Mouse (Mus musculus) hindbrain, embryonic 10.5 days (tissue): Measurements from ENCODE around the gene Diexf. TPM values are rescaled to one million over a fixed set of nuclear protein-coding genes. Genes with fewer than 3 reads are reported as not detected.

Source experiments
- DNase-seq: peaks from one replicate; pipeline ENCODE4 v3.0.0-alpha.2; 2017; ENCODE audit warnings: low spot score
- H3K27ac ChIP-seq: fragments of 300-500 bp; sonication (generic); 2 replicates; pipeline ENCODE4 v1.5.1; 2016; ENCODE audit warnings: mild to moderate bottlenecking, moderate library complexity
- H3K27me3 ChIP-seq: fragments of 300-500 bp; sonication (generic); 2 replicates; pipeline ENCODE4 v1.6.1; 2016; ENCODE audit warnings: mild to moderate bottlenecking; ENCODE audit not compliant: poor library complexity, insufficient read depth, severe bottlenecking
- H3K36me3 ChIP-seq: fragments of 300-500 bp; sonication (generic); 2 replicates; pipeline ENCODE4 v1.6.1; 2016; ENCODE audit warnings: mild to moderate bottlenecking, moderate library complexity
- H3K4me1 ChIP-seq: fragments of 300-500 bp; sonication (generic); replicated peaks from 2 replicates; pipeline ENCODE4 v1.6.1; 2016; ENCODE audit warnings: mild to moderate bottlenecking
- H3K4me3 ChIP-seq: fragments of 300-500 bp; sonication (generic); 2 replicates; pipeline ENCODE4 v1.5.1; 2016; ENCODE audit warnings: mild to moderate bottlenecking, moderate library complexity
- H3K9me3 ChIP-seq: fragments of 300-500 bp; sonication (generic); 2 replicates; pipeline ENCODE4 v1.6.1; 2016; ENCODE audit warnings: mild to moderate bottlenecking, moderate library complexity
- WGBS: fragments of 180-500 bp; shearing (Covaris S2); methylation state at CpG from one replicate; pipeline ENCODE4 v1.1.7; 2016; 5-methylcytosine and 5-hydroxymethylcytosine counted together
- polyA plus RNA-seq: library from polyadenylated mRNA; unstranded; fragments of >200 nt; fragmentation: Nextera tagmentation; extraction: Ambion mirVana; gene quantifications from 2 replicates; pipeline ENCODE4 v1.2.1, GENCODE M21; 2016

Diexf gene
- 7.0 and 9.3 TPM in 2 replicates for polyA plus RNA-seq

DNA sequence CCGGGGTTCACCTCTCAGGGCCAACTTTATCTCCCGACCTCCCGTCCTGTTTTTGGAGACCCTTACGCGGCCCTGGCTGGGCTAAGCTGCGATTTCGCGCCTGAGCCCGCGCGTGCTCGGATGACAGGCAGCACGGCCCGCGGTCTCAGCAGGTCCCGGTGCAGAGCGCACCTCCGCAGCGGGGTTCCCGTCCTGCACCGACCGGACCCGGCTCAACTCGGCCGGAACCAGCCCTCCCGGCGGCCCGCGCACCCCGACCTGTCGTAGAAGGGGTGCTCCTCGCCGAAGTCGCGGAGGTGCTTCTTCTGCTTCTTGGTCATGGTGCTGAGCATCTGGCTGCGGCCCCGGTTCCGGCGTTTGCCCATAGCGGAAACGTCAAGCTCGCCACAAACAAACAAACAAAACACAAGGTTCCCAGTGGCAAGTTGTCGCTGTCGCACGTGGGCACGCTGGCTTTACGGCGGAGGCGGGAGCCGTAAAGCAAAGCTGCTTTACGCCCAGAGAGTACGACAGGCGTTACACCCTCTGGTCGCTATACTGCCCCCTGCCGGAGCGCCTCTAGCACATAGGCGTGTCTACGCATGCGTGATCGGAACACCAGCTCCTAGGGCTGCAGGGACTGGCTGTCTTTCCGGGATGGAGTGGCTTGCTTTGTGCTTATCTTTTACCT lies at the start of gene Diexf:
TSS of gene Diexf (minus strand) at position 487 of the 670 bp plus-strand sequence.
- DNase-seq = peak; percentile 98
- WGBS = under 1% methylated on average over 61 of the region's 61 CpGs
- Histone ChIP-seq H3K4me1 (peaks cover 19% of the 10 kb centered on the region), H3K4me3 (peak within 1 kb of the TSS; percentile 95), H3K36me3 (peaks cover 32% of the 10 kb centered on the region), H3K27me3 (no peaks in the 10 kb centered on the region), H3K9me3 (no peaks in the 10 kb centered on the region), H3K27ac (peak within 1 kb of the TSS; percentile 90)

- Histone ChIP-seq H3K27me3 (no peaks in the 10 kb centered on the region), H3K27ac (peak overlapping the region; percentile 92), H3K4me3 (peak overlapping the region; percentile 87), H3K36me3 (no peaks in the 10 kb centered on the region), H3K9me3 (no peaks in the 10 kb centered on the region), H3K4me1 (peaks cover 30% of the 10 kb centered on the region)
- 93% methylated on average over 13 of the region's 13 CpGs for WGBS
- no peak for DNase-seq
Measured at GRCm38 (mm10) chr1:193174143-193174733, 44.2 kb upstream of the Diexf start.

DNA sequence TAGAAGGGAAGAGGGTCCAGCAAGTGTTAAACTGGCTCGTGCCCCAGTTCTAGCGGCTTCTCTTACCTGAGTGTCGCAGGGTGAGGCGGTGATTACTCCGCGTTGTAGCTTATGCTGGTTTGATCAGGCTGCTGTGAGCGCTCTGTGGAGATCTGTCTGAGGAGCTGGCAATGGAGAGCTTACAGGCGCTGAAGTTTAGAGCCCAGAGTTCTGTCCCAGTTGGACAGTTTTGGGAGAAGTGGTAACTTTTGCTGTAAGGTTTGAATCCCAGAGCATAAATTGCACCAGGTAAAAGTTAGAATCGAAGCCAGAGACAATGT lies 43.7 kb upstream of the Diexf start:
- H3K27me3 ChIP-seq = no peaks in the 10 kb centered on the region
- H3K4me1 ChIP-seq = peaks cover 30% of the 10 kb centered on the region
- peak overlapping the region; percentile 87 for H3K4me3 ChIP-seq
- no peak for DNase-seq
- 23% methylated on average over 9 of the region's 9 CpGs for WGBS
- H3K36me3 ChIP-seq = no peaks in the 10 kb centered on the region
- H3K27ac ChIP-seq = peak overlapping the region; percentile 92
- no peaks in the 10 kb centered on the region for H3K9me3 ChIP-seq

DNA sequence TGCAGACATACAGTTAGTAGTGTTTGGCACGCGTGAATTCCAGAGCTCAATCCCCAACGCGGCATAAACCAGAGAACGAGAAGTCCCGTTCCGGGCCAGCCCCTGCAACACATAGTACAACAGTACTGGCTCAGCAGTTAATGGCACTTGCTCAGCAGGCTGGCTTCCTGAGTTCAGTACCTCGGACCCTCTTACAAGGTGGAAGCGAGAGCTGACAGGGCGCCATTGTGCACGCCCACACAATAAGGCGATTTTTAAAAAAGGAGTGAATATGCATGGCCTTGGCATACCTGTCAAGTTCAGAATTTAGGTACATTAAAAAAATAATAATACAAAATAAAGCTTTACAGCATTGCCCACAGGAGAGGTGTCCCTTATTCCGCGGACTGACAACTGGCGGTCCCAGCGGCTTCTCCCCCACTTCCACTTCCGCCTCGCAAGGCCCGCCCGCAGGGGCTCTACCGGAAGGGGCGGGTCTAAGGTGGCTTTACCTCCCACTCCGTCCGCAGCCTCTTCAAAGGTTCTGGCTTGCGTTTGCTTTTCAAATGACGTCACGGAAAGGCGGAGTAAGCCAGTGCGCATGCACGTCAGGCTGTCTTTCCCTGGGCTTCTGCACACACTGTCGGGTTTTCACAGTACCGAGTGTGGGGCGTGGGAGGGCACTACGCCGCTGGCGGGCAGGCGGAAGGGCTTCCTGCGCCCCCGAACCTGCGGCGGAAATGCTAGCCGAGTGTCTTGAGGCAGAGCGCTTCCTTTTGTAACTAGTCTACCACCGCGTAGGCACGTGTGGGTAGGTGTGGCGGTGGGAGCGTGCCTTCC lies 43.1 kb upstream of the Diexf start:
- no peaks in the 10 kb centered on the region for H3K27me3 ChIP-seq
- H3K4me3 ChIP-seq = peak overlapping the region; percentile 87
- peak; percentile 98 for DNase-seq
- H3K9me3 ChIP-seq = no peaks in the 10 kb centered on the region
- peak overlapping the region; percentile 92 for H3K27ac ChIP-seq
- 2% methylated on average over 48 of the region's 48 CpGs for WGBS
- no peaks in the 10 kb centered on the region for H3K36me3 ChIP-seq
- peaks cover 29% of the 10 kb centered on the region for H3K4me1 ChIP-seq

- Histone ChIP-seq H3K4me3 (no peak overlapping the region), H3K36me3 (no peaks in the 10 kb centered on the region), H3K27me3 (no peaks in the 10 kb centered on the region), H3K4me1 (peaks cover 26% of the 10 kb centered on the region), H3K27ac (no peak overlapping the region), H3K9me3 (no peaks in the 10 kb centered on the region)
- 86% methylated on average over 2 of the region's 2 CpGs for WGBS
- DNase-seq = no peak
Measured at GRCm38 (mm10) chr1:193169856-193170255, 39.8 kb upstream of the Diexf start.

- WGBS = 88% methylated on average over 7 of the region's 7 CpGs
- DNase-seq = no peak
- Histone ChIP-seq H3K36me3 (no peaks in the 10 kb centered on the region), H3K27ac (no peak overlapping the region), H3K4me3 (no peak overlapping the region), H3K4me1 (peaks cover 23% of the 10 kb centered on the region), H3K27me3 (no peaks in the 10 kb centered on the region), H3K9me3 (no peaks in the 10 kb centered on the region)
Measured at GRCm38 (mm10) chr1:193169228-193169627, 39.2 kb upstream of the Diexf start.

- no peak for DNase-seq
- no peak within 1 kb of the TSS for H3K4me3 ChIP-seq
- H3K27ac ChIP-seq = no peak within 1 kb of the TSS
- no peaks in the 10 kb centered on the region for H3K9me3 ChIP-seq
- 91% methylated on average over 3 of the region's 3 CpGs for WGBS
- H3K4me1 ChIP-seq = peaks cover 13% of the 10 kb centered on the region
- H3K27me3 ChIP-seq = no peaks in the 10 kb centered on the region
- no peaks in the 10 kb centered on the region for H3K36me3 ChIP-seq
Measured at GRCm38 (mm10) chr1:193167746-193168145, 37.7 kb upstream of the Diexf start, which contains the start of gene A130010J15Rik. Gene A130010J15Rik, plus strand, starts transcription at chr1:193168046.

DNA sequence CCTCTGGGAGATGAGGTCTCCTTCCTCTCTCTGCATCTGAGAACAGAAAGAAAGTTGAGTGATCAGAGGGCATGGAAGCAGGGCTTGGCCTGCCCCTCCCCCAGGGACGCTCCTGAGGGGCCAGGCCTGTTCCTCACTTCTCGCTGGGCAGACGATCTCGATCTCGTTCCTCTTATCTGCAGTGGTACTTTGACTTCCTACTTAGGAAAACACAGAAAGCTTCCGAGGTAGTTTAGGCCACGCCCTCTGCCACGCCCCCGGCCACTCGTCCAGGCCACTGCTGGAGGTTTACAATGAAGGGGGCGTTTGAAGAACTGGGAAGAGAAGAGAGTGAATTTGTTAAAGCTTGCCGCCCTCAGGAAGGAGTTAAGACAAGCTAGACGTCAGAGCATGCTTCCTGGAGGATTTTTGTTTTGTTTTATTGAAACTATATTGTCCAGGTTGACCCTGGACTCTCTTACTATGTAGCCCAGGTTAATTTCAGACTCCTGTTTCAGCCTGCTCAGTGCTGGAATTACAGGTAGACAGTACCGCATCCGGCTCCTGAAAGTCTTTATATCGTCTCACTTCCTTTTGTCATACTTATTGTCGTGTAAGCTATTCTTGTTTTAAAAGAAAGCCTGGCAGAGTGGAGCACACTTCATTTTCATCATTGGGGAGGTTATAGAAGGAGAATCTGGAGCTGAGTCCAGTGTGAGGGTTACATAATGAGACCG lies 30.4 kb upstream of the Diexf start:
- no peaks in the 10 kb centered on the region for H3K36me3 ChIP-seq
- WGBS = 15% methylated on average over 18 of the region's 18 CpGs
- no peaks in the 10 kb centered on the region for H3K9me3 ChIP-seq
- H3K4me1 ChIP-seq = peaks cover 15% of the 10 kb centered on the region
- H3K27me3 ChIP-seq = peaks cover 9% of the 10 kb centered on the region
- peak overlapping the region; percentile 42 for H3K4me3 ChIP-seq
- DNase-seq = peak; percentile 68
- H3K27ac ChIP-seq = peak overlapping the region; percentile 62

GRCm38 (mm10) chr1:193159613-193160012 lies 29.5 kb upstream of the Diexf start:
- no peak overlapping the region for H3K4me3 ChIP-seq
- no peaks in the 10 kb centered on the region for H3K36me3 ChIP-seq
- peaks cover 18% of the 10 kb centered on the region for H3K27me3 ChIP-seq
- no peak for DNase-seq
- no peak overlapping the region for H3K27ac ChIP-seq
- 48% methylated on average over 1 of the region's 1 CpGs for WGBS
- H3K4me1 ChIP-seq = peaks cover 15% of the 10 kb centered on the region
- no peaks in the 10 kb centered on the region for H3K9me3 ChIP-seq

- no peaks in the 10 kb centered on the region for H3K36me3 ChIP-seq
- no peak overlapping the region for H3K27ac ChIP-seq
- H3K4me1 ChIP-seq = peaks cover 15% of the 10 kb centered on the region
- 61% methylated on average over 3 of the region's 3 CpGs for WGBS
- peaks cover 22% of the 10 kb centered on the region for H3K27me3 ChIP-seq
- no peaks in the 10 kb centered on the region for H3K9me3 ChIP-seq
- H3K4me3 ChIP-seq = no peak overlapping the region
- no peak for DNase-seq
Measured at GRCm38 (mm10) chr1:193159163-193159562, 29.1 kb upstream of the Diexf start.

DNA sequence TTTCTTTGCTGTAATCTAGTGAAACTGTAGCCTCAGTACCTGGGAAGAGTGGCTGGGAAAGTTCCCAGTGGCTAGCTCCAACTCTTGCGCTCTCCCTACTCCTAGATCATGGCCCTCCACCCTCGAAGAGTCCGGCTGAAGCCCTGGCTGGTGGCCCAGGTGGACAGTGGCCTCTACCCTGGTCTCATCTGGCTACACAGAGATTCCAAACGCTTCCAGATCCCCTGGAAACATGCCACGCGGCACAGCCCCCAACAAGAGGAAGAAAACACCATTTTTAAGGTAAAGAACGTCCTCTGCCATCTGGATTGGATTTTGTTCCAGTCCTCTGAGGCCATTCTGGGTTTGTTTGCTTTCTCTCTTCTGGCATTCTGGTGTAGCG lies 27.0 kb upstream of the Diexf start:
- WGBS = 70% methylated on average over 8 of the region's 8 CpGs
- H3K36me3 ChIP-seq = no peaks in the 10 kb centered on the region
- no peak for DNase-seq
- H3K4me3 ChIP-seq = no peak overlapping the region
- H3K9me3 ChIP-seq = no peaks in the 10 kb centered on the region
- H3K27me3 ChIP-seq = peaks cover 43% of the 10 kb centered on the region
- H3K4me1 ChIP-seq = peaks cover 27% of the 10 kb centered on the region
- no peak overlapping the region for H3K27ac ChIP-seq

GRCm38 (mm10) chr1:193156316-193157110 lies 26.4 kb upstream of the Diexf start:
- Histone ChIP-seq H3K4me1 (peaks cover 27% of the 10 kb centered on the region), H3K36me3 (no peaks in the 10 kb centered on the region), H3K27me3 (peaks cover 49% of the 10 kb centered on the region), H3K4me3 (no peak overlapping the region), H3K27ac (no peak overlapping the region), H3K9me3 (no peaks in the 10 kb centered on the region)
- 81% methylated on average over 15 of the region's 15 CpGs for WGBS
- DNase-seq = no peak
